Mouse (Mus musculus): ENCODE measurements around the gene Tmem91. TPM values are rescaled to one million over a fixed set of nuclear protein-coding genes. Genes with fewer than 3 reads are reported as not detected.
A peak's percentile ranks its signal among the peaks of the same experiment; 100 is the strongest.

The Tmem91 gene
- polyA plus RNA-seq, 1 experiment: 3.7 TPM

- no peak overlapping the region for H3K27ac ChIP-seq (ENCODE audit: insufficient read depth, low read length)
- peak; percentile 58 for TF ChIP-seq CTCF (IDR thresholded peaks at IDR 0.05; ENCODE audit: low read depth, low read length)
- TF ChIP-seq EP300 (IDR thresholded peaks at IDR 0.05; ENCODE audit: insufficient read depth, low read depth, low read length): no peak
Measured at GRCm38 (mm10) chr7:25679971-25680370, 5.0 kb upstream of the Tmem91 start.

DNA sequence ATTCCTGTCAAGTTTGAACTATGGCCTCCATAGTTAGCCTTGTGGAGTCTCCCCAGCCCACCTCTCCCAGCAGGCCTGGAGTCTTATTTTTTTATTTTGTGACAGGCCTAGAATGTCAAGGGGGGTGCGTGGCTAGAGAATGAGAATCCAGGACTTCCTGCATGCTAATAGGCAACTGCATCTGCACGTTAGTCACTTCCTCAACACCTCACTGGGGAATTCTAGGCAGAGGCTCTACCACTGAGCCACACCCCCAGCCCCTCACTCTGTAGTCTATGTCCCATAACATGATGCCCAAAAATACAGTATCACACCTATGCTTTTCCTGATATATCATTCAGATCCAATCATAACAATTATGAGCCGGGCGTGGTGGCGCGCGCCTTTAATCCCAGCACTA is 2.0 kb upstream of the Tmem91 start:
- H3K27ac ChIP-seq (ENCODE audit: insufficient read depth, low read length): no peak overlapping the region
- H3K36me3 ChIP-seq (ENCODE audit: control insufficient read depth, insufficient read depth, low read length, poor library complexity, severe bottlenecking): no peaks in the 10 kb centered on the region
- no peaks in the 10 kb centered on the region for H3K9me3 ChIP-seq (replicated peaks; ENCODE audit: control insufficient read depth, insufficient read depth, low read length, poor library complexity, severe bottlenecking)
- H3K4me1 ChIP-seq (ENCODE audit: control insufficient read depth, insufficient read depth, low read length): peaks cover 2% of the 10 kb centered on the region
- H3K27me3 ChIP-seq (ENCODE audit: control insufficient read depth, insufficient read depth, low read length, poor library complexity, severe bottlenecking): no peaks in the 10 kb centered on the region; the same call in 1 of the 2 replicates
- no peak overlapping the region for H3K4me3 ChIP-seq (ENCODE audit: low read depth, low read length)
- no peak overlapping the region for H3K9ac ChIP-seq (ENCODE audit: low read depth, poor library complexity, severe bottlenecking)
- TF ChIP-seq EP300 (IDR thresholded peaks at IDR 0.05; ENCODE audit: insufficient read depth, low read depth, low read length) (no peak), CTCF (IDR thresholded peaks at IDR 0.05; ENCODE audit: low read depth, low read length) (no peak)

More at GRCm38 (mm10) chr7:25679971-25680370, 5.0 kb upstream of the Tmem91 start:
- no peak overlapping the region for H3K4me3 ChIP-seq (ENCODE audit: low read depth, low read length)
- H3K9ac ChIP-seq (ENCODE audit: low read depth, poor library complexity, severe bottlenecking): peak overlapping the region; percentile 61; the same call in 1 of the 2 replicates
- no peaks in the 10 kb centered on the region for H3K9me3 ChIP-seq (replicated peaks; ENCODE audit: control insufficient read depth, insufficient read depth, low read length, poor library complexity, severe bottlenecking)
- H3K27me3 ChIP-seq (ENCODE audit: control insufficient read depth, insufficient read depth, low read length, poor library complexity, severe bottlenecking): no peaks in the 10 kb centered on the region
- peaks cover 7% of the 10 kb centered on the region for H3K4me1 ChIP-seq (ENCODE audit: control insufficient read depth, insufficient read depth, low read length)
- no peaks in the 10 kb centered on the region for H3K36me3 ChIP-seq (ENCODE audit: control insufficient read depth, insufficient read depth, low read length, poor library complexity, severe bottlenecking)

- Histone ChIP-seq H3K27me3 (ENCODE audit: control insufficient read depth, insufficient read depth, low read length, poor library complexity, severe bottlenecking) (no peaks in the 10 kb centered on the region; the same call in 1 of the 2 replicates), H3K27ac (ENCODE audit: insufficient read depth, low read length) (no peak overlapping the region), H3K9me3 (replicated peaks; ENCODE audit: control insufficient read depth, insufficient read depth, low read length, poor library complexity, severe bottlenecking) (no peaks in the 10 kb centered on the region), H3K4me1 (ENCODE audit: control insufficient read depth, insufficient read depth, low read length) (peaks cover 3% of the 10 kb centered on the region), H3K36me3 (ENCODE audit: control insufficient read depth, insufficient read depth, low read length, poor library complexity, severe bottlenecking) (no peaks in the 10 kb centered on the region), H3K9ac (ENCODE audit: low read depth, poor library complexity, severe bottlenecking) (no peak overlapping the region), H3K4me3 (ENCODE audit: low read depth, low read length) (no peak overlapping the region)
- TF ChIP-seq POLR2A (IDR thresholded peaks at IDR 0.05; ENCODE audit: insufficient read depth, low read length) (no peak), EP300 (IDR thresholded peaks at IDR 0.05; ENCODE audit: insufficient read depth, low read depth, low read length) (no peak), CTCF (IDR thresholded peaks at IDR 0.05; ENCODE audit: low read depth, low read length) (no peak)
Measured at GRCm38 (mm10) chr7:25676085-25676781, 1.3 kb upstream of the Tmem91 start.

DNA sequence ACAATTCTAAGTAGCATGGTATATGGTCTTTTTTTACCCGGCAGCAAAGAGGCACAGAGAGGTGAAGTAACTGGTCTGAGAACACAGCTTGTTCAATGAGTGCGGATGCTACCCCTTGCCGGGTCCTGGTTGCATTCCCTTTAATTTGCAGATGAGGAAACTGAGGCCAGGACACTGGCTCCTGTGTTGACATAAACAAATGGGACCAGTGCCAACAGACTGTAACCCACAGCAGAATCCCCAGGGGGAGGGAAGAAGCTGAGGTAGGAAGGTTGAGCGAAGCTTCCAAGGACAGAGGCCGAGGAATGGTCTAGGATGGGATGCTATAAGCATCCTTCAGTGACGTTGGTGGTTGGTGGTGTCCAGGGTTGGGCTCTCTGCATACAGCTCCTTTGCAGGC is 439 bp upstream of the Tmem91 start:
- Histone ChIP-seq H3K27me3 (ENCODE audit: control insufficient read depth, insufficient read depth, low read length, poor library complexity, severe bottlenecking) (no peaks in the 10 kb centered on the region; the same call in 1 of the 2 replicates), H3K27ac (ENCODE audit: insufficient read depth, low read length) (no peak overlapping the region), H3K9me3 (replicated peaks; ENCODE audit: control insufficient read depth, insufficient read depth, low read length, poor library complexity, severe bottlenecking) (no peaks in the 10 kb centered on the region), H3K9ac (ENCODE audit: low read depth, poor library complexity, severe bottlenecking) (peak overlapping the region; percentile 60; the same call in 1 of the 2 replicates), H3K4me3 (ENCODE audit: low read depth, low read length) (no peak overlapping the region), H3K4me1 (ENCODE audit: control insufficient read depth, insufficient read depth, low read length) (peaks cover 4% of the 10 kb centered on the region), H3K36me3 (ENCODE audit: control insufficient read depth, insufficient read depth, low read length, poor library complexity, severe bottlenecking) (peaks cover 4% of the 10 kb centered on the region; the same call in 1 of the 2 replicates)
- TF ChIP-seq POLR2A (IDR thresholded peaks at IDR 0.05; ENCODE audit: insufficient read depth, low read length) (no peak), CTCF (IDR thresholded peaks at IDR 0.05; ENCODE audit: low read depth, low read length) (no peak)

DNA sequence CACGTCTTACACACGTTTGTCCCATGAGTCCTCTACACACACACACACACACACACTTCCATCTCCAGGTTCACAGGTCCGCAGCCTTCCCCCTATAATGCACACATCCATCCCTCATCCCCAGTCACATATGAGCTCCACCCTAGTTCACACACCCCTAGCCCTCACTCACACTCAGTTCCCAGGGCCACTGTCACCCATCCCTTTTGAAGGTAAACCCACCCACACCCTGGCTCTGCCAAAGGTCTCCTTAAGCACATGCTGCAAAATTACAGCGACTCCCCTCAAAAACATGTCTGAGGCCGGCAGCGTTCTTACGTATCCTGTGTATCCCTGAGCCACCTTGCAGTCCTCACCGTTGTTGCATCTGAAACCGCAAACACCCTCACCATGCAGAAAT is 669 bp downstream of the Tmem91 start:
- Histone ChIP-seq H3K9ac (ENCODE audit: low read depth, poor library complexity, severe bottlenecking) (peak overlapping the region; percentile 60), H3K4me3 (ENCODE audit: low read depth, low read length) (peak overlapping the region; percentile 60), H3K27ac (ENCODE audit: insufficient read depth, low read length) (no peak overlapping the region), H3K9me3 (replicated peaks; ENCODE audit: control insufficient read depth, insufficient read depth, low read length, poor library complexity, severe bottlenecking) (no peaks in the 10 kb centered on the region), H3K27me3 (ENCODE audit: control insufficient read depth, insufficient read depth, low read length, poor library complexity, severe bottlenecking) (no peaks in the 10 kb centered on the region; the same call in 1 of the 2 replicates), H3K4me1 (ENCODE audit: control insufficient read depth, insufficient read depth, low read length) (peaks cover 5% of the 10 kb centered on the region), H3K36me3 (ENCODE audit: control insufficient read depth, insufficient read depth, low read length, poor library complexity, severe bottlenecking) (peaks cover 4% of the 10 kb centered on the region; the same call in 1 of the 2 replicates)
- TF ChIP-seq POLR2A (IDR thresholded peaks at IDR 0.05; ENCODE audit: insufficient read depth, low read length) (no peak), EP300 (IDR thresholded peaks at IDR 0.05; ENCODE audit: insufficient read depth, low read depth, low read length) (no peak), CTCF (IDR thresholded peaks at IDR 0.05; ENCODE audit: low read depth, low read length) (no peak)

GRCm38 (mm10) chr7:25672442-25672841 is 2.5 kb downstream of the Tmem91 start:
- Histone ChIP-seq H3K4me1 (ENCODE audit: control insufficient read depth, insufficient read depth, low read length) (peaks cover 6% of the 10 kb centered on the region), H3K27me3 (ENCODE audit: control insufficient read depth, insufficient read depth, low read length, poor library complexity, severe bottlenecking) (no peaks in the 10 kb centered on the region; the same call in 1 of the 2 replicates), H3K9ac (ENCODE audit: low read depth, poor library complexity, severe bottlenecking) (no peak overlapping the region), H3K9me3 (replicated peaks; ENCODE audit: control insufficient read depth, insufficient read depth, low read length, poor library complexity, severe bottlenecking) (no peaks in the 10 kb centered on the region), H3K4me3 (ENCODE audit: low read depth, low read length) (no peak overlapping the region), H3K27ac (ENCODE audit: insufficient read depth, low read length) (no peak overlapping the region), H3K36me3 (ENCODE audit: control insufficient read depth, insufficient read depth, low read length, poor library complexity, severe bottlenecking) (peaks cover 4% of the 10 kb centered on the region; the same call in 1 of the 2 replicates)
- TF ChIP-seq CTCF (IDR thresholded peaks at IDR 0.05; ENCODE audit: low read depth, low read length) (peak; percentile 58), EP300 (IDR thresholded peaks at IDR 0.05; ENCODE audit: insufficient read depth, low read depth, low read length) (no peak), POLR2A (IDR thresholded peaks at IDR 0.05; ENCODE audit: insufficient read depth, low read length) (no peak)
